Mouse (Mus musculus): ENCODE measurements around the gene Gstt3. TPM values are rescaled to one million over a fixed set of nuclear protein-coding genes. Genes with fewer than 3 reads are reported as not detected.

The Gstt3 gene
- 8.2 and 13.6 TPM in 2 replicates for polyA plus RNA-seq (2021; fragmentation: Nextera tagmentation)
- long read RNA-seq, experiment 1, transcript Gstt3-201 (5 exons, 1,880 nt), result major isoform, 7 of 8 reads
- long read RNA-seq, experiment 1, partial matches to known transcripts, result 0 of 8 reads
- long read RNA-seq, experiment 1, other reads (novel, unspliced or antisense), result 1 of 8 reads
- long read RNA-seq, experiment 2, transcript Gstt3-201 (5 exons, 1,880 nt), result major isoform, 36 of 41 reads
- long read RNA-seq, experiment 2, partial matches to known transcripts, result 1 of 41 reads
- long read RNA-seq, experiment 2, other reads (novel, unspliced or antisense), result 4 of 41 reads

GRCm38 (mm10) chr10:75780769-75781578 is at the start of gene Gstt3, which contains the start of gene Gm20441:
Gstt3 (minus strand) TSS chr10:75781414.
Gm20441 (minus strand) TSS chr10:75780954.

GRCm38 (mm10) chr10:75822443-75822842 is 41.2 kb upstream of the Gstt3 start, which contains the start of gene Gstt4:
Gstt4 (minus strand) TSS chr10:75822543.

GRCm38 (mm10) chr10:75798176-75798696 is 17.0 kb upstream of the Gstt3 start, which contains the start of gene Gstt1:
Gstt1 (minus strand) TSS chr10:75798584.

GRCm38 (mm10) chr10:75772795-75773664 is 8.2 kb downstream of the Gstt3 start, which contains the start of gene Ddt:
Ddt (minus strand) TSS chr10:75773414.

GRCm38 (mm10) chr10:75763682-75764518 is 17.3 kb downstream of the Gstt3 start, which contains the start of gene Cabin1:
Cabin1 (minus strand) TSS chr10:75764341.

Other genes with a start within 250 kb of the Gstt3 start
- gene Lrrc75b, start 221.1 kb downstream of the Gstt3 start, polyA plus RNA-seq (2021; fragmentation: Nextera tagmentation), result 1.3 and 1.7 TPM in 2 replicates
- gene Ggt1, start 219.8 kb downstream of the Gstt3 start, polyA plus RNA-seq (2021; fragmentation: Nextera tagmentation), result 2.2 and 2.7 TPM in 2 replicates
- 0.77 and 1.4 TPM in 2 replicates for gene Ggt5, start 192.1 kb downstream of the Gstt3 start, polyA plus RNA-seq (2021; fragmentation: Nextera tagmentation)
- gene Susd2, start 137.4 kb downstream of the Gstt3 start, polyA plus RNA-seq (2021; fragmentation: Nextera tagmentation), result 0.92 and 1.4 TPM in 2 replicates
- 15.1 and 22.2 TPM in 2 replicates for gene Cabin1, start 17.1 kb downstream of the Gstt3 start, polyA plus RNA-seq (2021; fragmentation: Nextera tagmentation)
- gene Ddt, start 8.0 kb downstream of the Gstt3 start, polyA plus RNA-seq (2021; fragmentation: Nextera tagmentation), result 194 and 202 TPM in 2 replicates
- not detected in 2 replicates for gene Gm20441, start 460 bp downstream of the Gstt3 start, polyA plus RNA-seq (2021; fragmentation: Nextera tagmentation)
- 38.2 and 46.0 TPM in 2 replicates for gene Gstt1, start 17.2 kb upstream of the Gstt3 start, polyA plus RNA-seq (2021; fragmentation: Nextera tagmentation)
- not detected in 2 replicates for gene Gstt4, start 41.1 kb upstream of the Gstt3 start, polyA plus RNA-seq (2021; fragmentation: Nextera tagmentation)
- gene Gstt2, start 56.0 kb upstream of the Gstt3 start, polyA plus RNA-seq (2021; fragmentation: Nextera tagmentation), result 5.4 and 8.1 TPM in 2 replicates
- 1,436 and 1,590 TPM in 2 replicates for gene Mif, start 78.8 kb upstream of the Gstt3 start, polyA plus RNA-seq (2021; fragmentation: Nextera tagmentation)
- gene Derl3, start 112.0 kb upstream of the Gstt3 start, polyA plus RNA-seq (2021; fragmentation: Nextera tagmentation), result 2.1 and 2.3 TPM in 2 replicates
- 110 and 116 TPM in 2 replicates for gene Smarcb1, start 140.2 kb upstream of the Gstt3 start, polyA plus RNA-seq (2021; fragmentation: Nextera tagmentation)
- 1,305 and 1,353 TPM in 2 replicates for gene Chchd10, start 151.7 kb upstream of the Gstt3 start, polyA plus RNA-seq (2021; fragmentation: Nextera tagmentation)
- gene Mmp11, start 155.1 kb upstream of the Gstt3 start, polyA plus RNA-seq (2021; fragmentation: Nextera tagmentation), result 1.3 and 1.4 TPM in 2 replicates
- gene Gm867, start 159.3 kb upstream of the Gstt3 start, polyA plus RNA-seq (2021; fragmentation: Nextera tagmentation), result 0.13 and 0.26 TPM in 2 replicates
- 0.26 TPM in 1 of 2 replicates, not detected in the other for gene Vpreb3, start 161.6 kb upstream of the Gstt3 start, polyA plus RNA-seq (2021; fragmentation: Nextera tagmentation)
- gene Gm5134, start 173.1 kb upstream of the Gstt3 start, polyA plus RNA-seq (2021; fragmentation: Nextera tagmentation), result not detected in 2 replicates

Measured in layer of hippocampus, adult 6 months (tissue).